Mouse (Mus musculus) T-helper 17 cell (primary cell): ENCODE results near the gene Gfod1.

Source experiments
- in situ Hi-C, 2 experiments: fragments of 300-600 bp; cut with MboI, MseI; formaldehyde crosslinking; loops; 1 replicate in 1 of 2; 2 replicates in 1 of 2; pipeline ENCODE4 v1.15.1; 2025; ENCODE audit warnings: high pct_unique_total_duplicates in 2 of 2

Gfod1 gene

GRCm38 (mm10) chr13:43304018-43304431 lies at the start of gene Gfod1:
Gene Gfod1 (minus strand): TSS chr13:43304172.
- in situ Hi-C loops, result loop anchor here in 1 of 2 experiments (5.0 to 10.0 kb wide), 3 partner anchors 52 to 1491 kb away; no protein-coding TSS in a partner anchor

GRCm38 (mm10) chr13:43353356-43353755 lies 49.4 kb upstream of the Gfod1 start:
- in situ Hi-C loops, result no loop called here

DNA sequence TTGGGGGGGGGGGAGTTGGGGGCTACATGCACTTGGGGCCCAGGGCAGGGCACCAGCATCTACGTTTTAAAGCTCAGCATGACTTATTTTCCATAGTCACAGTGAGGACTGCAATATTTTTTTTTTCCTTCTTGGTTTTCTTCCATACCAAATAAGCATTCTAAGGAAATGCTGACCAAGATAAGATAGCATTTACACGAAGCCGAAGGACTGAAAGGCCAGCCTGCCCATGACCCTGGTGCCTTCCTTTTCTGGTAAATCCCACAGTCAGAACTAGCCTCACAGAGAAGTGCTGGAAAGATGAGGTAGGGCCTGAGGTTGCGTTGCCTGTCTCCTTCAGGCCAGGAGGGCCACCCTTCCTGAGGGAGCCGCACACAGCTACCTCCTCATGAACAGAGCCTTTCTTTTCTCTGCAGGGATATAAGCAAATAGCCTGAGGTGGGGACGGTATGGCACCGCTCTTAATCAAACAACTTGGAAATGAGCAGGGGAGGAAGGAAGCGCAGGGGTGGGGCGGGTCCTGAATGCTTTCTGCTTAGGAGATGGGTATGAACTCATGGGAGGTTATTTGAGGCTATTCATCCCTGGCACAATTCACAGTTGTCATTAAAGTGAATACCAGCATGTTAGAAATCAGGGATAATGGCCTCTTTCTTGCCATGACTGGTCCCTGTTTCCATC lies 46.7 kb upstream of the Gfod1 start:
- in situ Hi-C loops, result no loop called here

- in situ Hi-C loops, result loop anchor here in 1 of 2 experiments (25.0 kb wide), 1 partner anchor 512 kb away; no protein-coding TSS in a partner anchor
These were observed 45.4 kb upstream of the Gfod1 start for GRCm38 (mm10) chr13:43349376-43349775.

DNA sequence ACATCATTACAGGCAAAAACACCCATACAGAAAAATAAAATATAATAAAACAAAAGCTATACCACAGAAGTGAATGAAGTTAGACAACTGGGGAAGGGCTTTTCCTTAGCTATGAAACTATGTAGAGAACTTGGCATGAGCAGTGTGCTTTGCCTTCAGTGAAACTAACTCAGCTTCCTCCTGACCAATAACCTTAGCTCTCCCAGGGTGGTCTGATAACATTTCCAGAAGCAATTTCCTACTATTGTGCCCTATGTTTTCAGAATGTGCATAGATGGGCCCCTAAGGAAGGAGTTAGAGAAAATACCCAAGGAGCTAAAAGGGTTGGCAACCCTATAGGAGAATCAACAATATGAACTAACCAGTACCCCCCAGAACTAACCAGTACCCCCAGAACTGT lies 42.9 kb upstream of the Gfod1 start:
- in situ Hi-C loops, result loop anchor here in 1 of 2 experiments (25.0 kb wide), 1 partner anchor 510 kb away; no protein-coding TSS in a partner anchor

DNA sequence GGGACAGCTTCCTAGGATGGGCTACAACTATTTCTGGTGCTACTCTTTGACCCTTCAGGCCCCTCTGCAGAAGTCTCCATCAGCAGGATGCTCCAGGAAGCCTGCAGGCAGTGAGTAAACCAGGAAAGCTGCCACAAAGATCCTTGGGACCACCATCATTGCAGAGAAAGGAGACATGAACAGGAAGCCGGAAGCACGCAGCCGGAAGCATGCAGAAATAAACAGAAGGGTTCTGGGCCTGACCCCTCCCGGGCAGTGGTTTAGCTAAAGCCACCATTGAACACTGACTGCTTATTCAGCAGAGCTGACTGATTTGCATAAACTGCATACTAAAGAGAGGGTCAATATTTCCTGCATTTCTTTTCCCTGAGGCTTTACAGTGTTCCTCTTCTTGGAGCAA lies 34.7 kb upstream of the Gfod1 start:
- in situ Hi-C loops, result loop anchor here (10.0 to 25.0 kb wide), 2 partner anchors 386 to 501 kb away; no protein-coding TSS in a partner anchor

- in situ Hi-C loops, result loop anchor here (10.0 to 25.0 kb wide), 2 partner anchors 387 to 501 kb away; no protein-coding TSS in a partner anchor
These were observed 34.0 kb upstream of the Gfod1 start for GRCm38 (mm10) chr13:43338001-43338400.

DNA sequence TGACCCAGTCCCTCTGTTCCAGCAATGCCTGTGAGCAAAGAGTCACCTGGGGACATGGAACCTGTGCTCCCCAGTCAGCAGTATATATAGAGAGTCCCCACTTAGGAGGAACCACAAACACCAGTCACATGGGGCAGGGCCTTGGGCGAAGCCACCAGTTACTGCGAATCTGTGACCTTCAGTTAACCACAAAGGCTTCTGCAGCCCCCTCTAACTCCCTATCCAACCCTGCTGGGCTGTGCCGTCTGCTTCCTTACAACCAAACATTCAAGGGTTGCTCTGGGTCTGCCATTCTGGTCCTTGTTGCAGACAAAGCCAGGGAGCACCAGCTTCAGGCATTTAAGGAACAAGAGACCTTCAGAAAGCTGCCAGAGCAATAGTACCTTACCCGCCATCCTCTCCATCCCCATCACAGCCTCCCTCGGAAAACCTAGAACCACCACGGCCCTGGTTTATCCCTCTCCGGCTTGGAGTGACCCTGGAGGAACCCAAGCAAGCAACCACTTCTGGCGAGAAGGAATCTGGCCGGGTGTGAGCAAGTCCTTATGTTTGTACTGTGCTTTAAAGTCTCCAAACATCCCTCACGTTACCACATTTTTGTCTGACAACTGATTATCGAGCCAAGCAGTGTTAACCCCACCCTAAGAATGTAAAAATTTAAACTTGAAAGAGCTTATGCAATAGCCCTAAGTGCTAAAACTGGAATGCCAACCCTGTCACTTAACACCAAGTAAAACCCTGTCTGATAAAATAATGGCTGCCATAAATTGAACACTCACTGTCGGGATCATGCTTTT lies 32.7 kb upstream of the Gfod1 start:
- in situ Hi-C loops, result loop anchor here (10.0 to 25.0 kb wide), 2 partner anchors 388 to 499 kb away; no protein-coding TSS in a partner anchor

GRCm38 (mm10) chr13:43332591-43332990 lies 28.6 kb upstream of the Gfod1 start:
- in situ Hi-C loops, result loop anchor here (10.0 to 25.0 kb wide), 2 partner anchors 392 to 495 kb away; no protein-coding TSS in a partner anchor

DNA sequence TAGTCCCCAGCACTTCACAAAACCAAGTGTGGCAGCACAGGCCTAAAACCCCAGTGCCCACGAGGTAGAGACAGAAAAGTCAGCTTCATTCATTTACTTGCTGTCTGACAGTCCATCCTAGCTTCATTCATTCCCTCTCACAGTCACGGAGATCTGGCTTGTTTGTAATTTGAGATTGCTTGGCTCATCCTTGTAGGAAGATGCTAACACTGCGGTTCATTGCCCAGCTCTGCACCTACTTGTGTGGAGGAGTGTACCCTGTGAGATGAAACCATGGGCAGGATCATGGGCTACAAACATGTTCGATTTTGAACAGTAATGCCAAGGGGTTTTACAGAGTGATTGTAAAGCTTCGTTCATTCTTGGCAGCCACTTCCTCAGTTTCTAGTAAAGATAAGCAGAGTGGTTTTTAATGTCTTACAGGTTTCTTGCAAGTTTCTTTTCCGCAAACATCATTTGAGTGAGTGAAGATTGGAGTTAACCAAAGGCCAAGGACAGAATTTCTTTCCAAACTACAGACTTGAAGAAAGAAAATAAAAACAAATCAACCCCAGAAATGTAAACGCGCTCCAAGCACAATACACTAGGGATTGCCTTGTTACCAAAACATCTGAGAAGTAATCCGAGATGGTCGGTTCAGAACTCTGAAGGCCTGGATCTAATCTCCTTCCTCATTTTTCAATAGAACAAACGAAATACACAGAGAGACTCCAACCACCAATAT lies 27.9 kb upstream of the Gfod1 start:
- in situ Hi-C loops, result loop anchor here (10.0 to 25.0 kb wide), 2 partner anchors 393 to 495 kb away; no protein-coding TSS in a partner anchor

DNA sequence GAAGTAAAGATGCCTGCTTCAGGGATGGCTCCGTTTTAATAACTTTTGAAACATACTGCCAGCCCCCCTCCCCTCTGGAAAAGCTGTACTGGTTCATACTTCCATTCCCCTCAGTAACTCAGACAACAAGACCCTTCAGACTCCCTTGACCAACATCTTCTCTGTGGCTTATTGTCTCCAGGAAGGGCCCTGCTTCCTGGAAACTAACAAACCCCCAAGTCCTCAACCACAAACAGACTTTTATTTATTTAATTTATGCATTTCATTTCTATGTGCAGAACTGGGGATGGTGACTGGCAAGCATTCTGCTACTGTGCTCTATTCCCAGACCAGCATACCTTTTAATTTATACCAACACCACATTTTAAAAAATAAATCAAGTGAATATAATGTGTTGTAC lies 21.5 kb upstream of the Gfod1 start:
- in situ Hi-C loops, result loop anchor here in 1 of 2 experiments (25.0 kb wide), 1 partner anchor 488 kb away; no protein-coding TSS in a partner anchor

- in situ Hi-C loops, result loop anchor here in 1 of 2 experiments (5.0 kb wide), 3 partner anchors 69 to 144 kb away; no protein-coding TSS in a partner anchor
These were observed 17.5 kb upstream of the Gfod1 start for GRCm38 (mm10) chr13:43321492-43321891.

DNA sequence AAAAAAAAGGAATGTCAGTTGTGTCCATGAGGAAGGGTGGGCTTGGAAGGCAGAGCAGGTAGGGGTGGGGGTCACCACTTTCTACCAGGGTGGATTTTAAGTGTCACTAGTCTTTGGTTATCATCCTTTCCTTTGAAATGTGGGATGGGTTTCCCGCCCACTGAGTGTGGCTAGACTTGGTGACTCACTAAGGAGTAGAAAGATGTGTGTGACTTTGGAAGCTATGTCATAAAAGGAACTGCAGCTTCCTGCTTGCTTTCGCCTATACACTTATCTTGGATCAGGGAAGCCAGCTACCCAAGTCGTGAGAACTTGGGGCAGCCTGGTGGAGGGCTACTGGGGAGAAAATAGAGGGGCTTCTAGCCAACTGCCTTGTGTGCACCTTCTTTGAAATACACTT lies 15.4 kb upstream of the Gfod1 start:
- in situ Hi-C loops, result no loop called here

GRCm38 (mm10) chr13:43317411-43317810 lies 13.4 kb upstream of the Gfod1 start:
- in situ Hi-C loops, result no loop called here

DNA sequence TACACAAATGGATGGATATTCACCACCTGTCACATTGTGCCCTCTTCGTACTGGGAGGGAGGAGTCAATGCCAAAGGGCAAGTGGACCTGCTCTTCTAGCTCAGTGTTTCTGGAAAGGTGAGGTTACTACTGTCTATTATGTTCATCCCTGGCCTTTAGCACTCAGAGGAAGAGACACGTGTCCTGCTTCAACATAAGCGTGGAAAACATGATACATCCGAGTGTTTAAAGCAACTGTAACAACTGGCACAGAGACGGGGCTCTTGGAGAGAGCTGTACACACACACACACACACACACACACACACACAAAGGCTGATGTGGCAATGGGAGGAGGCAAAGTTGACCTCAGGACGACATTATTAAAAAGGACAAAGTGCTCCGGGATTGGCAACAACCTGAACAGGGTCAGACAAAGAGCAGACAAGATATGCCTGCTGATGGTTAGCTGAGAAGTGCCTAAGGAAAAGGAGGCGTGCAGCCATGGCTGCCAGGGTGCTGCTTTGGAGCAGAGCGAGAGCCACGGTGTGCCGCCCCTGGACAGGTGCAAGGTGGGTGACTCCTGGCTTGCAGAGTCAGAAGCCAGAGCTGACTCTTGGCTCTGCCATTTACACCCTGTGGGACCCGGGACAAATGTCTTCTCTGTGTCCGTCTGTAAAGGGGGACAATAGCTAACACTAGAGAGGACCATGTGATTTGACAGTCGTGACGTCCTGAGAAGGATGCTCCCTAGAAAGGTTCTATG lies 1.4 kb upstream of the Gfod1 start:
- in situ Hi-C loops, result loop anchor here in 1 of 2 experiments (10.0 kb wide), 2 partner anchors 1211 to 1489 kb away; no protein-coding TSS in a partner anchor

- in situ Hi-C loops, result loop anchor here in 1 of 2 experiments (5.0 to 10.0 kb wide), 3 partner anchors 52 to 1490 kb away; no protein-coding TSS in a partner anchor
These were observed 728 bp upstream of the Gfod1 start for GRCm38 (mm10) chr13:43304700-43305099.

- in situ Hi-C loops, result loop anchor here in 1 of 2 experiments (5.0 to 10.0 kb wide), 3 partner anchors 51 to 1491 kb away; no protein-coding TSS in a partner anchor
These were observed 609 bp downstream of the Gfod1 start for GRCm38 (mm10) chr13:43303161-43303965.

GRCm38 (mm10) chr13:43302651-43303160 lies 1.3 kb downstream of the Gfod1 start:
- in situ Hi-C loops, result loop anchor here in 1 of 2 experiments (5.0 to 10.0 kb wide), 3 partner anchors 50 to 1492 kb away; no protein-coding TSS in a partner anchor

- in situ Hi-C loops, result loop anchor here in 1 of 2 experiments (5.0 to 10.0 kb wide), 3 partner anchors 50 to 1493 kb away; no protein-coding TSS in a partner anchor
These were observed 1.7 kb downstream of the Gfod1 start for GRCm38 (mm10) chr13:43302239-43302638.
